Mouse (Mus musculus) liver, postnatal 0 days (tissue): ENCODE measurements at regions not wholly inside any gene's neighbourhood (a gene's known extent, or its start where the extent isn't known, plus 50 kb on each side); places are given as distances from the start of the nearest gene placed in this dataset.

Experiments used
- CTCF ChIP-seq: sonication (generic); IDR thresholded peaks from 2 replicates; pipeline ENCODE4 v1.5.1; 2016; ENCODE audit warnings: antibody characterized with exemption, low read depth
- EP300 ChIP-seq: IDR thresholded peaks from 2 replicates; pipeline ENCODE4 v1.6.1; 2016; ENCODE audit warnings: antibody characterized with exemption, low read depth, mild to moderate bottlenecking

DNA sequence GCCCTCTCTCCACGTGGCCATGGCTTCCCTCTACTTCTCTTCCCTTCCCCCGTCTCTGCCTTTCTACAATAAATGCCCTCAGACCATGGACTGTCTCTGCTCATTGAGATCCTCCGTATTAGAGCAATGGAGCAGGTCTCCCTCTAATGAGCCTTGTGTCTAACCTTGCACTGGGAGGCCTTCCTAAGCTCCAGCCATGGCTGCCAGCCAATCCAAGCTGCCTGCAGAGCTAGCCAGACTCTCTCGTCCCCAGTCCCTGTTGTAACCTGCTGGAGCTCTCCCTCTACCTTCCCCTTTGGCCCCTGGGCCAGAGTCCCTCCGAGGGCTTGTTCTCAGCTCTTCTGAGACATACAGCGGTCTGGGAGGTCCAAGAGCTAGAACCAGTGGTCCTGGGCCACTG is 273.3 kb upstream of the Diaph2 start:
- no peak for TF ChIP-seq EP300
- no peak for TF ChIP-seq CTCF
